Mouse (Mus musculus) brain, embryonic 14.5 days (tissue): ENCODE measurements around the gene Ippk.

Experiments
- CTCF ChIP-seq: fragments of 200-500 bp; IDR thresholded peaks from 2 replicates; pipeline ENCODE4 v1.5.1; 2012; ENCODE audit warnings: inconsistent platforms, mild to moderate bottlenecking, moderate library complexity, borderline replicate concordance; ENCODE audit not compliant: insufficient read depth, insufficient read length; ENCODE audit errors: extremely low read depth
- POLR2A ChIP-seq: fragments of 200-500 bp; IDR thresholded peaks from 2 replicates; pipeline ENCODE4 v1.6.1; 2012; ENCODE audit warnings: mild to moderate bottlenecking, inconsistent platforms, borderline replicate concordance; ENCODE audit not compliant: poor library complexity, insufficient read depth, insufficient read length, severe bottlenecking; ENCODE audit errors: extremely low read depth

GRCm38 (mm10) chr13:49374730-49375129, 46.3 kb upstream of the Ippk start:
- TF ChIP-seq CTCF, result no peak
- no peak for TF ChIP-seq POLR2A
